Mouse (Mus musculus) heart, embryonic 15.5 days (tissue): ENCODE measurements at regions not wholly inside any gene's neighbourhood (a gene's known extent, or its start where the extent isn't known, plus 50 kb on each side); places are given as distances from the start of the nearest gene placed in this dataset.

Experiments used
- ATAC-seq: fragments of 200-750 bp; cut with Nextera tagmentation; replicated peaks from 2 replicates; pipeline ENCODE4 v1.8.0; 2017; ENCODE audit warnings: low read depth, moderate TSS enrichment; ENCODE audit not compliant: insufficient number of reproducible peaks, insufficient read depth, low FRiP score
- H3K27ac ChIP-seq: fragments of 300-500 bp; sonication (generic); 2 replicates; pipeline ENCODE4 v1.5.1; 2015; ENCODE audit warnings: mild to moderate bottlenecking, inconsistent platforms
- H3K27me3 ChIP-seq: fragments of 300-500 bp; sonication (generic); 2 replicates; pipeline ENCODE4 v1.6.1; 2015; ENCODE audit warnings: inconsistent platforms
- H3K36me3 ChIP-seq: fragments of 300-500 bp; sonication (generic); 2 replicates; pipeline ENCODE4 v1.6.1; 2015; ENCODE audit warnings: mild to moderate bottlenecking, inconsistent platforms
- H3K4me1 ChIP-seq: fragments of 300-500 bp; sonication (generic); replicated peaks from 2 replicates; pipeline ENCODE4 v1.6.1; 2015; ENCODE audit warnings: inconsistent platforms
- H3K4me2 ChIP-seq: fragments of 300-500 bp; sonication (generic); 2 replicates; pipeline ENCODE4 v1.6.1; 2015; ENCODE audit warnings: inconsistent platforms, mild to moderate bottlenecking, moderate library complexity
- H3K4me3 ChIP-seq: fragments of 300-500 bp; sonication (generic); 2 replicates; pipeline ENCODE4 v1.5.1; 2015; ENCODE audit warnings: mild to moderate bottlenecking, inconsistent platforms
- H3K9ac ChIP-seq: fragments of 300-500 bp; sonication (generic); 2 replicates; pipeline ENCODE4 v1.6.1; 2015; ENCODE audit warnings: mild to moderate bottlenecking, inconsistent platforms
- H3K9me3 ChIP-seq: fragments of 300-500 bp; sonication (generic); replicated peaks from 2 replicates; pipeline ENCODE4 v1.6.1; 2016; ENCODE audit warnings: inconsistent platforms
- WGBS: fragments of 180-500 bp; shearing (Covaris S2); methylation state at CpG from one replicate; pipeline ENCODE4 v1.1.7; 2015; ENCODE audit warnings: mixed read lengths; 5-methylcytosine and 5-hydroxymethylcytosine counted together

GRCm38 (mm10) chr4:125300503-125301457 is 173.1 kb upstream of the Zc3h12a start:
- no peak for ATAC-seq

GRCm38 (mm10) chr4:125290761-125291160 is 163.1 kb upstream of the Zc3h12a start:
- no peak for ATAC-seq
- no peak overlapping the region for H3K27ac ChIP-seq
- H3K4me1 ChIP-seq = no peaks in the 10 kb centered on the region
- WGBS = 69% methylated on average over 6 of the region's 6 CpGs
- H3K4me2 ChIP-seq = no peak overlapping the region
- H3K27me3 ChIP-seq = no peaks in the 10 kb centered on the region
- H3K36me3 ChIP-seq = no peaks in the 10 kb centered on the region
- no peak overlapping the region for H3K4me3 ChIP-seq
- H3K9ac ChIP-seq = no peak overlapping the region
- no peaks in the 10 kb centered on the region for H3K9me3 ChIP-seq

More at GRCm38 (mm10) chr4:125300503-125301457, 173.1 kb upstream of the Zc3h12a start:
- no peak overlapping the region for H3K4me2 ChIP-seq
- H3K9me3 ChIP-seq = no peaks in the 10 kb centered on the region
- no peaks in the 10 kb centered on the region for H3K4me1 ChIP-seq
- no peak overlapping the region for H3K27ac ChIP-seq
- no peak overlapping the region for H3K9ac ChIP-seq
- 25% methylated on average over 33 of the region's 33 CpGs for WGBS
- H3K36me3 ChIP-seq = no peaks in the 10 kb centered on the region
- no peak overlapping the region for H3K4me3 ChIP-seq
- no peaks in the 10 kb centered on the region; the same call in 1 of the 2 replicates for H3K27me3 ChIP-seq

GRCm38 (mm10) chr4:125289709-125290108 is 162.1 kb upstream of the Zc3h12a start:
- H3K9me3 ChIP-seq = no peaks in the 10 kb centered on the region
- ATAC-seq = no peak
- no peaks in the 10 kb centered on the region for H3K36me3 ChIP-seq
- peaks cover under 1% of the 10 kb centered on the region; the same call in 1 of the 2 replicates for H3K27me3 ChIP-seq
- H3K4me2 ChIP-seq = no peak overlapping the region
- H3K4me1 ChIP-seq = no peaks in the 10 kb centered on the region
- no peak overlapping the region for H3K9ac ChIP-seq
- 4% methylated on average over 1 of the region's 1 CpGs for WGBS
- H3K4me3 ChIP-seq = no peak overlapping the region
- no peak overlapping the region for H3K27ac ChIP-seq

GRCm38 (mm10) chr4:125289031-125289449 is 161.4 kb upstream of the Zc3h12a start:
- Histone ChIP-seq H3K27me3 (peaks cover 7% of the 10 kb centered on the region; the same call in 1 of the 2 replicates), H3K27ac (no peak overlapping the region), H3K36me3 (no peaks in the 10 kb centered on the region), H3K4me2 (no peak overlapping the region), H3K4me1 (no peaks in the 10 kb centered on the region), H3K9ac (no peak overlapping the region), H3K9me3 (no peaks in the 10 kb centered on the region), H3K4me3 (no peak overlapping the region)
- no peak for ATAC-seq
- 54% methylated on average over 6 of the region's 6 CpGs for WGBS

GRCm38 (mm10) chr4:125282974-125283319 is 155.3 kb upstream of the Zc3h12a start:
- H3K4me2 ChIP-seq = no peak overlapping the region
- H3K27ac ChIP-seq = no peak overlapping the region
- no peak overlapping the region for H3K9ac ChIP-seq
- H3K36me3 ChIP-seq = no peaks in the 10 kb centered on the region
- 32% methylated on average over 8 of the region's 8 CpGs for WGBS
- no peak overlapping the region for H3K4me3 ChIP-seq
- ATAC-seq = no peak
- peaks cover 31% of the 10 kb centered on the region for H3K27me3 ChIP-seq
- peaks cover 2% of the 10 kb centered on the region; the same call in 1 of the 2 replicates for H3K4me1 ChIP-seq
- no peaks in the 10 kb centered on the region for H3K9me3 ChIP-seq

- no peak overlapping the region for H3K4me2 ChIP-seq
- no peaks in the 10 kb centered on the region for H3K9me3 ChIP-seq
- H3K9ac ChIP-seq = no peak overlapping the region
- H3K36me3 ChIP-seq = no peaks in the 10 kb centered on the region
- H3K4me3 ChIP-seq = no peak overlapping the region
- no peak overlapping the region for H3K27ac ChIP-seq
- peaks cover 2% of the 10 kb centered on the region; the same call in 1 of the 2 replicates for H3K4me1 ChIP-seq
- 0 out of 2 replicates have a peak, but pooled peaks have one; percentile 21 for ATAC-seq
- WGBS = 10% methylated on average over 21 of the region's 21 CpGs
- peaks cover 36% of the 10 kb centered on the region for H3K27me3 ChIP-seq
These were observed 154.7 kb upstream of the Zc3h12a start for GRCm38 (mm10) chr4:125282154-125282973.

- Histone ChIP-seq H3K9me3 (no peaks in the 10 kb centered on the region), H3K27ac (no peak overlapping the region), H3K4me2 (no peak overlapping the region), H3K9ac (no peak overlapping the region), H3K4me1 (peaks cover 2% of the 10 kb centered on the region; the same call in 1 of the 2 replicates), H3K4me3 (no peak overlapping the region), H3K36me3 (no peaks in the 10 kb centered on the region), H3K27me3 (peaks cover 63% of the 10 kb centered on the region)
- 44% methylated on average over 7 of the region's 7 CpGs for WGBS
- no peak for ATAC-seq
These were observed 151.5 kb upstream of the Zc3h12a start for GRCm38 (mm10) chr4:125279165-125279564.

GRCm38 (mm10) chr4:125276861-125277260 is 149.2 kb upstream of the Zc3h12a start:
- 56% methylated on average over 6 of the region's 6 CpGs for WGBS

GRCm38 (mm10) chr4:125275259-125275658 is 147.6 kb upstream of the Zc3h12a start:
- Histone ChIP-seq H3K9me3 (no peaks in the 10 kb centered on the region), H3K36me3 (no peaks in the 10 kb centered on the region), H3K4me1 (no peaks in the 10 kb centered on the region), H3K9ac (no peak overlapping the region), H3K4me3 (no peak overlapping the region), H3K27ac (no peak overlapping the region), H3K4me2 (no peak overlapping the region), H3K27me3 (peaks cover 66% of the 10 kb centered on the region)
- WGBS = 2% methylated on average over 13 of the region's 13 CpGs
- no peak for ATAC-seq

More at GRCm38 (mm10) chr4:125276861-125277260, 149.2 kb upstream of the Zc3h12a start:
- Histone ChIP-seq H3K4me3 (no peak overlapping the region), H3K9ac (no peak overlapping the region), H3K4me1 (no peaks in the 10 kb centered on the region), H3K27me3 (peaks cover 66% of the 10 kb centered on the region), H3K9me3 (no peaks in the 10 kb centered on the region), H3K27ac (no peak overlapping the region), H3K36me3 (no peaks in the 10 kb centered on the region), H3K4me2 (no peak overlapping the region)
- no peak for ATAC-seq

- H3K4me3 ChIP-seq = no peak overlapping the region
- no peaks in the 10 kb centered on the region for H3K36me3 ChIP-seq
- H3K9ac ChIP-seq = no peak overlapping the region
- no peak for ATAC-seq
- H3K27me3 ChIP-seq = peaks cover 50% of the 10 kb centered on the region
- no peaks in the 10 kb centered on the region for H3K9me3 ChIP-seq
- H3K4me1 ChIP-seq = no peaks in the 10 kb centered on the region
- H3K4me2 ChIP-seq = no peak overlapping the region
- no peak overlapping the region for H3K27ac ChIP-seq
- 75% methylated on average over 14 of the region's 14 CpGs for WGBS
These were observed 143.3 kb upstream of the Zc3h12a start for GRCm38 (mm10) chr4:125270951-125271350.

GRCm38 (mm10) chr4:125266212-125266611 is 138.6 kb upstream of the Zc3h12a start:
- Histone ChIP-seq H3K4me1 (no peaks in the 10 kb centered on the region), H3K27ac (no peak overlapping the region), H3K36me3 (no peaks in the 10 kb centered on the region), H3K9ac (no peak overlapping the region), H3K27me3 (peaks cover 30% of the 10 kb centered on the region), H3K4me2 (no peak overlapping the region), H3K9me3 (no peaks in the 10 kb centered on the region), H3K4me3 (no peak overlapping the region)
- no peak for ATAC-seq
- WGBS = 68% methylated on average over 1 of the region's 1 CpGs
